Mouse (Mus musculus): ENCODE measurements around the gene Sema4b. TPM values are rescaled to one million over a fixed set of nuclear protein-coding genes. Genes with fewer than 3 reads are reported as not detected.

Gene Sema4b
- polyA plus RNA-seq, 1 experiment from 2014 or later, result 13.5 TPM

GRCm38 (mm10) chr7:80172069-80172956, 14.3 kb upstream of the Sema4b start:
- no peak for ATAC-seq
- DNase-seq, result no peak
- Histone ChIP-seq H3K36me3 (replicated peaks; ENCODE audit: insufficient read depth, low read length) (no peaks in the 10 kb centered on the region), H3K9me3 (ENCODE audit: low read length) (no peaks in the 10 kb centered on the region), H3K4me2 (ENCODE audit: low read depth, low read length) (no peak overlapping the region), H3K9ac (replicated peaks) (no peak overlapping the region), H3K4me3 (ENCODE audit: low read depth, low read length) (no peak overlapping the region), H3K4me1 (ENCODE audit: insufficient read depth) (peaks cover 9% of the 10 kb centered on the region; the same call in 1 of the 2 replicates), H3K27me3 (ENCODE audit: insufficient read depth, low read length) (no peaks in the 10 kb centered on the region), H3K27ac (ENCODE audit: low read depth) (0 out of 2 replicates have a peak overlapping the region, but pooled peaks have one; percentile 22)
- no peak for TF ChIP-seq CTCF (IDR thresholded peaks at IDR 0.05; ENCODE audit: low read depth)
- TF ChIP-seq EP300 (IDR thresholded peaks at IDR 0.05; ENCODE audit: low read depth), result no peak
- WGBS (ENCODE audit: insufficient replicate concordance), result 43% methylated on average over 8 of the region's 8 CpGs

GRCm38 (mm10) chr7:80176159-80176558, 10.5 kb upstream of the Sema4b start:
- Histone ChIP-seq H3K27ac (ENCODE audit: low read depth) (no peak overlapping the region), H3K9me3 (ENCODE audit: low read length) (no peaks in the 10 kb centered on the region), H3K36me3 (replicated peaks; ENCODE audit: insufficient read depth, low read length) (no peaks in the 10 kb centered on the region), H3K9ac (replicated peaks) (no peak overlapping the region), H3K27me3 (ENCODE audit: insufficient read depth, low read length) (no peaks in the 10 kb centered on the region), H3K4me3 (ENCODE audit: low read depth, low read length) (no peak overlapping the region), H3K4me2 (ENCODE audit: low read depth, low read length) (no peak overlapping the region), H3K4me1 (ENCODE audit: insufficient read depth) (peaks cover 14% of the 10 kb centered on the region)
- DNase-seq, result no peak
- TF ChIP-seq EP300 (IDR thresholded peaks at IDR 0.05; ENCODE audit: low read depth), result no peak
- 35% methylated on average over 3 of the region's 3 CpGs for WGBS (ENCODE audit: insufficient replicate concordance)
- no peak for ATAC-seq

- Histone ChIP-seq H3K4me2 (ENCODE audit: low read depth, low read length) (no peak overlapping the region), H3K4me1 (ENCODE audit: insufficient read depth) (peaks cover 15% of the 10 kb centered on the region), H3K4me3 (ENCODE audit: low read depth, low read length) (no peak overlapping the region), H3K36me3 (replicated peaks; ENCODE audit: insufficient read depth, low read length) (no peaks in the 10 kb centered on the region), H3K9me3 (ENCODE audit: low read length) (no peaks in the 10 kb centered on the region), H3K27me3 (ENCODE audit: insufficient read depth, low read length) (no peaks in the 10 kb centered on the region), H3K9ac (replicated peaks) (no peak overlapping the region), H3K27ac (ENCODE audit: low read depth) (no peak overlapping the region)
- ATAC-seq (no peak), DNase-seq (no peak)
- WGBS (ENCODE audit: insufficient replicate concordance), result 76% methylated on average over 3 of the region's 3 CpGs
- TF ChIP-seq EP300 (IDR thresholded peaks at IDR 0.05; ENCODE audit: low read depth), result no peak
- TF ChIP-seq CTCF (IDR thresholded peaks at IDR 0.05; ENCODE audit: low read depth), result no peak
Measured at GRCm38 (mm10) chr7:80177438-80177837, 9.2 kb upstream of the Sema4b start.

GRCm38 (mm10) chr7:80178037-80178729, 8.5 kb upstream of the Sema4b start:
- Histone ChIP-seq H3K27me3 (ENCODE audit: insufficient read depth, low read length) (no peaks in the 10 kb centered on the region), H3K9ac (replicated peaks) (no peak overlapping the region), H3K4me2 (ENCODE audit: low read depth, low read length) (no peak overlapping the region), H3K27ac (ENCODE audit: low read depth) (no peak overlapping the region), H3K4me3 (ENCODE audit: low read depth, low read length) (no peak overlapping the region), H3K36me3 (replicated peaks; ENCODE audit: insufficient read depth, low read length) (no peaks in the 10 kb centered on the region), H3K4me1 (ENCODE audit: insufficient read depth) (peaks cover 18% of the 10 kb centered on the region), H3K9me3 (ENCODE audit: low read length) (no peaks in the 10 kb centered on the region)
- no peak for ATAC-seq
- no peak for DNase-seq
- TF ChIP-seq CTCF (IDR thresholded peaks at IDR 0.05; ENCODE audit: low read depth) (no peak), EP300 (IDR thresholded peaks at IDR 0.05; ENCODE audit: low read depth) (no peak)
- 83% methylated on average over 10 of the region's 10 CpGs for WGBS (ENCODE audit: insufficient replicate concordance)

- Histone ChIP-seq H3K9ac (replicated peaks) (no peak overlapping the region), H3K4me1 (ENCODE audit: insufficient read depth) (peaks cover 22% of the 10 kb centered on the region), H3K36me3 (replicated peaks; ENCODE audit: insufficient read depth, low read length) (no peaks in the 10 kb centered on the region), H3K27ac (ENCODE audit: low read depth) (no peak overlapping the region), H3K27me3 (ENCODE audit: insufficient read depth, low read length) (no peaks in the 10 kb centered on the region), H3K9me3 (ENCODE audit: low read length) (no peaks in the 10 kb centered on the region), H3K4me2 (ENCODE audit: low read depth, low read length) (no peak overlapping the region), H3K4me3 (ENCODE audit: low read depth, low read length) (no peak overlapping the region)
- TF ChIP-seq CTCF (IDR thresholded peaks at IDR 0.05; ENCODE audit: low read depth), result no peak
- no peak for TF ChIP-seq EP300 (IDR thresholded peaks at IDR 0.05; ENCODE audit: low read depth)
- no peak for DNase-seq
- whole genome bisulfite sequencing (ENCODE audit: insufficient replicate concordance), result 75% methylated on average over 6 of the region's 6 CpGs
- no peak for ATAC-seq
Measured at GRCm38 (mm10) chr7:80179327-80179726, 7.3 kb upstream of the Sema4b start.

- Histone ChIP-seq H3K9ac (replicated peaks) (no peak overlapping the region), H3K9me3 (ENCODE audit: low read length) (no peaks in the 10 kb centered on the region), H3K4me3 (ENCODE audit: low read depth, low read length) (no peak overlapping the region), H3K4me1 (ENCODE audit: insufficient read depth) (peaks cover 26% of the 10 kb centered on the region), H3K4me2 (ENCODE audit: low read depth, low read length) (no peak overlapping the region), H3K27me3 (ENCODE audit: insufficient read depth, low read length) (no peaks in the 10 kb centered on the region), H3K36me3 (replicated peaks; ENCODE audit: insufficient read depth, low read length) (no peaks in the 10 kb centered on the region), H3K27ac (ENCODE audit: low read depth) (no peak overlapping the region)
- no peak for TF ChIP-seq CTCF (IDR thresholded peaks at IDR 0.05; ENCODE audit: low read depth)
- TF ChIP-seq EP300 (IDR thresholded peaks at IDR 0.05; ENCODE audit: low read depth), result no peak
- peak; percentile 10; the same call in 1 of the 2 replicates for ATAC-seq
- WGBS (ENCODE audit: insufficient replicate concordance), result 75% methylated on average over 6 of the region's 6 CpGs
- DNase-seq, result no peak
Measured at GRCm38 (mm10) chr7:80179790-80180189, 6.9 kb upstream of the Sema4b start.

All from liver, postnatal 0 days (tissue).